Comparison of ENCODE assay signal across 11 mouse cellular contexts in the genomic region with DNA sequence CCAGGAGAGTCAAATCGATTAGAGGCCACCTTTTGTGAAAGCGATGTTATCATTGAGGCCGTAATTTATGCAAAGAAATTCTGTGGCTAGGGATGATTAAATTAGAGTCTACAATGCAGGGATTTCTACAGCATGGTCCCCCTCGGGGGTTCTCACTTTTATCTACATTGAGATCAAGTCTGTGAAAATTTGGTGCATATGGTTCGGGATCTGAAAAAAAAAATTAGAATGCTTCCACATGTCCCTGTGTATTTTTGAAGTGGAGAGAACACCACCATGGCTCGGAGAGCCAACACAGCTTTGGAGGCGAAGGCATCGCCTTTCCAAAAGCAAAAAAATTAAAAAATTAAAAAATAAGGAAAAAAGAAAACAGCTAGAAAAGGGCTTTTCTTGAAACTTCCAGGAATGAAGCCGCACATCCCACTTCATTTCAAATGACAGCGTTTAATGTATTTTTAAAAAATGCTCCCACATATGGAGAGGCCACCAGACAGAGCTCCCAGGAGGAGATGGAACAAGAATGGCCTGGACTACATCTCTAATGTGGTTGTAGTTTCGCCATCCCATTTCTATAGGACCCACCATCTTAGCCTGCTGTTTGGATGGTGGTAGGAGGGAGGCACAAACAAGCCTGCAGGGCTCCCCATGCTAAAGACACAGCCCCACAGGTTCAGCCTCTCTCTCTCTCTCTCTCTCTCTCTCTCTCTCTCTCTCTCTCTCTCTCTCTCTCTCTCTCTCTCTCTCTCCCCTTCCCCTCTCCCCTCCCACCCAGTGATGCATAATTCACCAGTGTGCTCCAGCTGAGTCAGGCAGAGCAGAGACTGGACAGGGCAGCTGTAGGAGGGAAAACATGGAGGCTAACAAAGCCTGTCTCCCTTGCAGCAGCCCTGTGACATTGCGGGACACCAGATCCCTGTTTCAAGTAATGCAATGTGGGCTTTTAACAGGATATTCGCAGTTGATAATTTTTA.
DNase-seq lines count a peak whose midpoint lies in the region; ATAC-seq and TF ChIP-seq lines count a peak whose summit lies in the region.
"Had no signal": no experiment of that assay in that cellular context is flagged by ENCODE, and none has a peak within 500 bp of the region (broad histone marks: within the 10 kb centered on the region; RNA-seq: fewer than 3 reads in every experiment).

No protein-coding gene starts in this region.

- H3K36me3 ChIP-seq in heart, embryonic 12.5 days, result no peaks in the 10 kb centered on the region
- H3K36me3 ChIP-seq in forebrain, embryonic 10.5 days (replicated peaks), result no peaks in the 10 kb centered on the region
- no peaks in the 10 kb centered on the region for H3K36me3 ChIP-seq in hindbrain, postnatal 0 days (ENCODE audit: insufficient read depth, low read length)

- H3K9me3 ChIP-seq in heart, embryonic 12.5 days (replicated peaks), result no peaks in the 10 kb centered on the region
- H3K9me3 ChIP-seq in forebrain, embryonic 10.5 days, result no peaks in the 10 kb centered on the region
- no peaks in the 10 kb centered on the region for H3K9me3 ChIP-seq in hindbrain, postnatal 0 days (ENCODE audit: low read length)

- TF ChIP-seq POLR2A in cerebellum, adult 2 months (IDR thresholded peaks at IDR 0.05; ENCODE audit: borderline replicate concordance, insufficient read depth, low read length), result no peak

- TF ChIP-seq CTCF in hindbrain, postnatal 0 days (IDR thresholded peaks at IDR 0.05; ENCODE audit: low read depth), result no peak
- no peak for TF ChIP-seq CTCF in cerebellum, adult 2 months (IDR thresholded peaks at IDR 0.05; ENCODE audit: borderline replicate concordance, insufficient read depth, low read depth, low read length)

- H3K4me3 ChIP-seq in heart, embryonic 12.5 days, result no peak overlapping the region
- H3K4me3 ChIP-seq in forebrain, embryonic 10.5 days, result peak overlapping the region; percentile 27
- H3K4me3 ChIP-seq in hindbrain, postnatal 0 days (ENCODE audit: low read length), result no peak overlapping the region
- no peak overlapping the region for H3K4me3 ChIP-seq in cerebellum, adult 2 months (replicated peaks; ENCODE audit: insufficient read depth, low read depth, low read length)

- peaks cover 11% of the 10 kb centered on the region for H3K4me1 ChIP-seq in heart, embryonic 12.5 days (replicated peaks)
- H3K4me1 ChIP-seq in forebrain, embryonic 10.5 days, result peaks cover 81% of the 10 kb centered on the region
- H3K4me1 ChIP-seq in hindbrain, postnatal 0 days (ENCODE audit: insufficient read depth, low read length), result peaks cover 17% of the 10 kb centered on the region
- no peaks in the 10 kb centered on the region for H3K4me1 ChIP-seq in cerebellum, adult 2 months (ENCODE audit: control insufficient read depth, insufficient read depth, low read length)

- H3K4me2 ChIP-seq in heart, embryonic 12.5 days, result no peak overlapping the region
- no peak overlapping the region for H3K4me2 ChIP-seq in hindbrain, postnatal 0 days (ENCODE audit: low read depth, low read length)

- intact Hi-C loops in heart, postnatal 14 days (cut with DNase I), result no loop called here

- 0 out of 2 replicates have a peak, but pooled peaks have one; percentile 18 for ATAC-seq in heart, embryonic 12.5 days (ENCODE audit: insufficient number of reproducible peaks, low FRiP score)
- ATAC-seq in hindbrain, postnatal 0 days, result peak; percentile 56; the same call in 1 of the 2 replicates

- H3K27ac ChIP-seq in heart, embryonic 12.5 days (ENCODE audit: poor library complexity, severe bottlenecking), result no peak overlapping the region
- peak overlapping the region; percentile 92 for H3K27ac ChIP-seq in forebrain, embryonic 10.5 days
- peak overlapping the region; percentile 3; the same call in 1 of the 2 replicates for H3K27ac ChIP-seq in hindbrain, postnatal 0 days
- no peak overlapping the region for H3K27ac ChIP-seq in cerebellum, adult 2 months (ENCODE audit: insufficient read depth, low read length)
- H3K27ac ChIP-seq: liver, embryonic 14.5 days had no signal

- WGBS in heart, embryonic 12.5 days, result 76% methylated on average over 13 of the region's 13 CpGs
- 74% methylated on average over 13 of the region's 13 CpGs for WGBS in forebrain, embryonic 10.5 days
- 52% methylated on average over 13 of the region's 13 CpGs for WGBS in hindbrain, postnatal 0 days
- WGBS in cerebellum, adult 2 months, result 68% methylated on average over 13 of the region's 13 CpGs

- DNase-seq in heart, postnatal 14 days, result no peak
- peak; percentile 37 for DNase-seq in forebrain, embryonic 10.5 days (ENCODE audit: extremely low spot score, low spot score)
- DNase-seq in hindbrain, postnatal 0 days (ENCODE audit: low spot score), result no peak
- peak; percentile 62 for DNase-seq in neural tube, embryonic 10.5 days (ENCODE audit: extremely low spot score, low spot score)
- no peak for DNase-seq in ovary, adult 18-20 months (ENCODE audit: low spot score)
- no peak for DNase-seq in cerebellum, adult 2 months
- DNase-seq in spleen, postnatal 4 days (ENCODE audit: low spot score in 2 of 2), result no peak
- DNase-seq: adrenal gland, postnatal 25 days; cerebellum, postnatal 25 days had no signal

- H3K27me3 ChIP-seq in heart, embryonic 12.5 days (replicated peaks), result no peaks in the 10 kb centered on the region
- no peaks in the 10 kb centered on the region; the same call in 1 of the 2 replicates for H3K27me3 ChIP-seq in forebrain, embryonic 10.5 days (ENCODE audit: poor library complexity, severe bottlenecking)
- no peaks in the 10 kb centered on the region for H3K27me3 ChIP-seq in hindbrain, postnatal 0 days (ENCODE audit: insufficient read depth, low read length)
- H3K27me3 ChIP-seq in cerebellum, adult 2 months (ENCODE audit: control insufficient read depth, insufficient read depth, low read length), result no peaks in the 10 kb centered on the region; the same call in 1 of the 2 replicates

- H3K9ac ChIP-seq in heart, embryonic 12.5 days, result no peak overlapping the region
- no peak overlapping the region for H3K9ac ChIP-seq in hindbrain, postnatal 0 days (replicated peaks; ENCODE audit: low read length)
- H3K9ac ChIP-seq: liver, embryonic 14.5 days had no signal

Comparison
In these comparisons a context has a peak if more than half of its experiments do, and no peak if none do; other contexts are left out.
1. H3K27ac ChIP-seq: peak in forebrain, embryonic 10.5 days (single experiment) and hindbrain, postnatal 0 days (single experiment); none in heart, embryonic 12.5 days (single experiment) and cerebellum, adult 2 months (single experiment).
2. DNase-seq: peak in forebrain, embryonic 10.5 days (single experiment) and neural tube, embryonic 10.5 days (single experiment); none in heart, postnatal 14 days (0 of 2), hindbrain, postnatal 0 days (single experiment), ovary, adult 18-20 months (single experiment), cerebellum, adult 2 months (0 of 2) and spleen, postnatal 4 days (0 of 2).